Mouse (Mus musculus) midbrain, embryonic 12.5 days (tissue): ENCODE measurements around the gene Zfhx3. TPM values are rescaled to one million over a fixed set of nuclear protein-coding genes. Genes with fewer than 3 reads are reported as not detected.

Experiments
- ATAC-seq: fragments of 200-750 bp; cut with Nextera tagmentation; 2 replicates; pipeline ENCODE4 v1.8.0; 2017; ENCODE audit warnings: low read depth, moderate TSS enrichment, moderate library complexity; ENCODE audit not compliant: low FRiP score
- H3K27ac ChIP-seq: fragments of 300-500 bp; sonication (generic); replicated peaks from 2 replicates; pipeline ENCODE4 v1.5.1; 2016; ENCODE audit warnings: mild to moderate bottlenecking
- H3K27me3 ChIP-seq: fragments of 300-500 bp; sonication (generic); 2 replicates; pipeline ENCODE4 v1.6.1; 2016; ENCODE audit warnings: mild to moderate bottlenecking
- H3K36me3 ChIP-seq: fragments of 300-500 bp; sonication (generic); 2 replicates; pipeline ENCODE4 v1.6.1; 2016
- H3K4me1 ChIP-seq: fragments of 300-500 bp; sonication (generic); 2 replicates; pipeline ENCODE4 v1.6.1; 2016
- H3K4me2 ChIP-seq: fragments of 300-500 bp; sonication (generic); replicated peaks from 2 replicates; pipeline ENCODE4 v1.6.1; 2016; ENCODE audit warnings: mild to moderate bottlenecking, moderate library complexity
- H3K4me3 ChIP-seq: fragments of 300-500 bp; sonication (generic); 2 replicates; pipeline ENCODE4 v1.5.1; 2016; ENCODE audit warnings: mild to moderate bottlenecking
- H3K9ac ChIP-seq: fragments of 300-500 bp; sonication (generic); replicated peaks from 2 replicates; pipeline ENCODE4 v1.6.1; 2016; ENCODE audit warnings: mild to moderate bottlenecking, moderate library complexity
- H3K9me3 ChIP-seq: fragments of 300-500 bp; sonication (generic); 2 replicates; pipeline ENCODE4 v1.6.1; 2016; ENCODE audit warnings: mild to moderate bottlenecking
- WGBS: fragments of 180-500 bp; shearing (Covaris S2); methylation state at CpG from one replicate; pipeline ENCODE4 v1.1.7; 2016; 5-methylcytosine and 5-hydroxymethylcytosine counted together
- polyA plus RNA-seq: library from polyadenylated mRNA; unstranded; fragments of >200 nt; fragmentation: Nextera tagmentation; extraction: Ambion mirVana; gene quantifications from 2 replicates; pipeline ENCODE4 v1.2.1, GENCODE M21; 2016

Zfhx3 gene
- polyA plus RNA-seq, 1 experiment from 2014 or later = 48.9 TPM

- Histone ChIP-seq H3K27ac (peak overlapping the region; percentile 25), H3K4me3 (no peak overlapping the region), H3K4me1 (peaks cover 41% of the 10 kb centered on the region), H3K36me3 (no peaks in the 10 kb centered on the region), H3K9me3 (no peaks in the 10 kb centered on the region), H3K9ac (no peak overlapping the region), H3K4me2 (no peak overlapping the region), H3K27me3 (peaks cover 9% of the 10 kb centered on the region)
- ATAC-seq = no peak
- 42% methylated on average over 10 of the region's 10 CpGs for WGBS
These were observed 162.1 kb downstream of the Zfhx3 start for GRCm38 (mm10) chr8:108104471-108105098.

- H3K36me3 ChIP-seq = no peaks in the 10 kb centered on the region
- WGBS = 91% methylated on average over 2 of the region's 2 CpGs
These were observed 182.6 kb downstream of the Zfhx3 start for GRCm38 (mm10) chr8:108125053-108125452.

GRCm38 (mm10) chr8:108125491-108125890 is 183.0 kb downstream of the Zfhx3 start:
- no peak for ATAC-seq
- Histone ChIP-seq H3K9me3 (no peaks in the 10 kb centered on the region), H3K27me3 (no peaks in the 10 kb centered on the region), H3K4me1 (no peaks in the 10 kb centered on the region), H3K4me2 (no peak overlapping the region), H3K27ac (no peak overlapping the region), H3K9ac (no peak overlapping the region), H3K4me3 (no peak overlapping the region), H3K36me3 (no peaks in the 10 kb centered on the region)
- 62% methylated on average over 2 of the region's 2 CpGs for WGBS

More at GRCm38 (mm10) chr8:108125053-108125452, 182.6 kb downstream of the Zfhx3 start:
- H3K4me3 ChIP-seq = no peak overlapping the region
- H3K27ac ChIP-seq = no peak overlapping the region
- no peak overlapping the region for H3K4me2 ChIP-seq
- ATAC-seq = no peak
- no peaks in the 10 kb centered on the region for H3K9me3 ChIP-seq
- H3K9ac ChIP-seq = no peak overlapping the region
- H3K4me1 ChIP-seq = no peaks in the 10 kb centered on the region
- H3K27me3 ChIP-seq = no peaks in the 10 kb centered on the region

GRCm38 (mm10) chr8:108146536-108146935 is 204.1 kb downstream of the Zfhx3 start:
- Histone ChIP-seq H3K4me2 (no peak overlapping the region), H3K9ac (no peak overlapping the region), H3K27ac (no peak overlapping the region), H3K36me3 (no peaks in the 10 kb centered on the region), H3K9me3 (no peaks in the 10 kb centered on the region), H3K4me3 (no peak overlapping the region), H3K27me3 (no peaks in the 10 kb centered on the region), H3K4me1 (no peaks in the 10 kb centered on the region; the same call in 1 of the 2 replicates)
- ATAC-seq = no peak
- 74% methylated on average over 5 of the region's 5 CpGs for WGBS

GRCm38 (mm10) chr8:108148599-108149249 is 206.3 kb downstream of the Zfhx3 start:
- H3K27ac ChIP-seq = no peak overlapping the region
- WGBS = 77% methylated on average over 15 of the region's 15 CpGs
- no peak for ATAC-seq
- no peaks in the 10 kb centered on the region for H3K27me3 ChIP-seq
- H3K9me3 ChIP-seq = no peaks in the 10 kb centered on the region
- no peaks in the 10 kb centered on the region; the same call in 1 of the 2 replicates for H3K4me1 ChIP-seq
- H3K36me3 ChIP-seq = no peaks in the 10 kb centered on the region
- no peak overlapping the region for H3K4me3 ChIP-seq
- no peak overlapping the region for H3K9ac ChIP-seq
- H3K4me2 ChIP-seq = no peak overlapping the region

- Histone ChIP-seq H3K4me1 (no peaks in the 10 kb centered on the region), H3K27me3 (no peaks in the 10 kb centered on the region), H3K36me3 (no peaks in the 10 kb centered on the region), H3K9me3 (no peaks in the 10 kb centered on the region), H3K9ac (no peak overlapping the region), H3K4me2 (no peak overlapping the region), H3K4me3 (no peak overlapping the region), H3K27ac (no peak overlapping the region)
- no peak for ATAC-seq
- WGBS = 91% methylated on average over 14 of the region's 14 CpGs
These were observed 228.4 kb downstream of the Zfhx3 start for GRCm38 (mm10) chr8:108170804-108171203.

GRCm38 (mm10) chr8:108183296-108183695 is 240.9 kb downstream of the Zfhx3 start:
- WGBS = 76% methylated on average over 4 of the region's 4 CpGs
- H3K4me1 ChIP-seq = peaks cover 3% of the 10 kb centered on the region; the same call in 1 of the 2 replicates
- ATAC-seq = no peak
- H3K9me3 ChIP-seq = no peaks in the 10 kb centered on the region
- no peak overlapping the region for H3K9ac ChIP-seq
- no peak overlapping the region for H3K4me3 ChIP-seq
- H3K4me2 ChIP-seq = no peak overlapping the region
- H3K27me3 ChIP-seq = no peaks in the 10 kb centered on the region
- no peaks in the 10 kb centered on the region for H3K36me3 ChIP-seq
- no peak overlapping the region for H3K27ac ChIP-seq

- no peaks in the 10 kb centered on the region for H3K9me3 ChIP-seq
- H3K4me3 ChIP-seq = no peak overlapping the region
- H3K4me1 ChIP-seq = peaks cover 3% of the 10 kb centered on the region; the same call in 1 of the 2 replicates
- H3K36me3 ChIP-seq = no peaks in the 10 kb centered on the region
- no peak overlapping the region for H3K9ac ChIP-seq
- H3K27ac ChIP-seq = no peak overlapping the region
- no peak overlapping the region for H3K4me2 ChIP-seq
- 80% methylated on average over 8 of the region's 8 CpGs for WGBS
- no peak for ATAC-seq
- no peaks in the 10 kb centered on the region for H3K27me3 ChIP-seq
These were observed 241.5 kb downstream of the Zfhx3 start for GRCm38 (mm10) chr8:108183948-108184347.

GRCm38 (mm10) chr8:108186289-108186688 is 243.8 kb downstream of the Zfhx3 start:
- H3K9me3 ChIP-seq = no peaks in the 10 kb centered on the region
- no peaks in the 10 kb centered on the region for H3K27me3 ChIP-seq
- H3K36me3 ChIP-seq = no peaks in the 10 kb centered on the region
- ATAC-seq = no peak
- no peak overlapping the region for H3K9ac ChIP-seq
- H3K27ac ChIP-seq = no peak overlapping the region
- 90% methylated on average over 3 of the region's 3 CpGs for WGBS
- no peak overlapping the region for H3K4me3 ChIP-seq
- peaks cover 3% of the 10 kb centered on the region; the same call in 1 of the 2 replicates for H3K4me1 ChIP-seq
- H3K4me2 ChIP-seq = no peak overlapping the region

- Histone ChIP-seq H3K4me1 (peaks cover 2% of the 10 kb centered on the region; the same call in 1 of the 2 replicates), H3K9ac (no peak overlapping the region), H3K36me3 (no peaks in the 10 kb centered on the region), H3K4me2 (no peak overlapping the region), H3K27me3 (no peaks in the 10 kb centered on the region), H3K9me3 (no peaks in the 10 kb centered on the region), H3K4me3 (no peak overlapping the region), H3K27ac (no peak overlapping the region)
- ATAC-seq = no peak
- WGBS = 75% methylated on average over 4 of the region's 4 CpGs
These were observed 245.6 kb downstream of the Zfhx3 start for GRCm38 (mm10) chr8:108188044-108188443.

- no peak for ATAC-seq
- H3K9ac ChIP-seq = no peak overlapping the region
- no peaks in the 10 kb centered on the region for H3K27me3 ChIP-seq
- WGBS = 48% methylated on average over 8 of the region's 8 CpGs
- H3K9me3 ChIP-seq = no peaks in the 10 kb centered on the region
- no peak overlapping the region for H3K27ac ChIP-seq
- no peaks in the 10 kb centered on the region for H3K4me1 ChIP-seq
- H3K36me3 ChIP-seq = no peaks in the 10 kb centered on the region
- no peak overlapping the region for H3K4me3 ChIP-seq
- H3K4me2 ChIP-seq = no peak overlapping the region
These were observed 252.1 kb downstream of the Zfhx3 start for GRCm38 (mm10) chr8:108194571-108194970.

GRCm38 (mm10) chr8:108215026-108215425 is 272.6 kb downstream of the Zfhx3 start:
- H3K4me1 ChIP-seq = peaks cover 18% of the 10 kb centered on the region
- H3K27me3 ChIP-seq = no peaks in the 10 kb centered on the region
- no peak overlapping the region for H3K4me2 ChIP-seq
- no peak overlapping the region for H3K27ac ChIP-seq
- no peak for ATAC-seq
- H3K36me3 ChIP-seq = no peaks in the 10 kb centered on the region
- 92% methylated on average over 3 of the region's 3 CpGs for WGBS
- H3K9me3 ChIP-seq = no peaks in the 10 kb centered on the region
- H3K4me3 ChIP-seq = no peak overlapping the region
- no peak overlapping the region for H3K9ac ChIP-seq
